Mouse (Mus musculus): ENCODE measurements around the gene Fmnl1.

The Fmnl1 gene

DNA sequence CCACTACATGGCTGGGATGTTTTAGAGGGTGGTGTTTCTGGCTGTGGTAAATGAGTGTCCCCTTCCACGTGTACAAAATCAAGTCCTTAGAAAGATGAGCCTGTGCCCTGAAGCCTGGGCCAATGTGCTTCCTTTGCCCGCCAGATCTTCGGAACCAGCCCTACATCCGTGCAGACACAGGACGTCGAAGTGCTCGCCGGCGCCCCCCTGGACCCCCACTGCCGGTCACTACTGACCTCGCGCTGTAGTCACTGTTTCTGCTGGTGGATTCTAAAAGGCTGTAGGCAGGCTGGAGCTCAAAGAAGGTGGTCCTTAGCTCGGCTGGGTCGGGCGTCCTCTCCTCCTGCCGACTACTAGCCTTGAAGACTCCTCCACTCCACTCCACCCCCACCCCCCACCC lies 27.4 kb downstream of the Fmnl1 start:
- Histone ChIP-seq H3K9me3 (ENCODE audit: low read length) (no peaks in the 10 kb centered on the region), H3K4me1 (replicated peaks; ENCODE audit: low read depth, low read length) (peaks cover 35% of the 10 kb centered on the region), H3K4me3 (replicated peaks; ENCODE audit: low read length) (peak overlapping the region; percentile 87), H3K36me3 (ENCODE audit: insufficient read depth, low read length) (peaks cover 24% of the 10 kb centered on the region), H3K27me3 (ENCODE audit: insufficient read depth, low read length) (peaks cover 77% of the 10 kb centered on the region)
- TF ChIP-seq NANOG (IDR thresholded peaks at IDR 0.05; ENCODE audit: borderline replicate concordance, low read length) (no peak), POU5F1 (IDR thresholded peaks at IDR 0.05; ENCODE audit: borderline replicate concordance, low read length) (no peak), CTCF (conservative IDR thresholded peaks at IDR 0.05; ENCODE audit: low read length) (no peak)

DNA sequence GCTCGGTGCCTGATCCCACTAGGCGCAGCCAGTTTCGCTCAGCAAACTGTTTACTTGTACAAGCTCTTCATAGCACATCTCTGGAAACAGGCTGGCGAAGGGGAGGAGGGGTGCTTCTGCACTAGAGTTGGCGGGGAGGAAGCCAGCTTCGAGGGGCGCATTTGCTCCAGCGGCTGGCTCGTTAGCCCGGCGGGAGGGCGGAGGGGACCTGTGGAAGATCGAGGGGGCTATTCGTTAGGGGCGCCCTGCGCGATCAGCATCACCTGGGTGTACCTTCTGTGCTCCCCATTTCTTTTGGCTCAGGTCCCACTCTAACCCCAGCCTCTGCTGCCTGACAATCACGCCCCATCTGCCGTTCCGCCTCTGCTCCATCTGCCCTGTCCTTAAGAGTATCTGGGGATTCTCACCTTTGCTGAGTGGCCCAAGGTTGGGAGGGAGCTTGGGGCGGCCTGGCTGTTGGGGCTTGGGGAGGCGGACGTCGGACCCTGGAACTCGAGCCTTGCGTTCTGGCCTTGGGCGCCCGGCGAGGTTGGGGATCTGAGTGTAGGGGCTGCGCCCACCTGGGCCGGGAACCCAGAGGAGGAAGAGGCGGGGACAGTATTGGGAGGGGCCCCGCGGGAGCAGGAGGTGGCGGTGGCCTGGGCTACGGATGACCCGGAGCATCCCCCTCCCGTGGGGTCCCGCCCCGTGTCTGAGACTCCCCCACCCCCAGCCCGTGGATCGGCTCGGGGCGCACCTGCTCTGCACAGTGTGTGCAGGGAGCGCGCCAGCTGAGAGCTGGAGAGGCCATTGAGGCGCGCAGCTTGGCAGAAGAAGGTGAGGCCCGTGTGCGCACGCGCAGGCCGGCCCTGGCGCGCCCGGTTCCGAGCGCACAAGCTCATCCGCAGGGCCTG lies 28.2 kb downstream of the Fmnl1 start:
- Histone ChIP-seq H3K36me3 (ENCODE audit: insufficient read depth, low read length) (peaks cover 24% of the 10 kb centered on the region), H3K4me3 (replicated peaks; ENCODE audit: low read length) (peak overlapping the region; percentile 87), H3K4me1 (replicated peaks; ENCODE audit: low read depth, low read length) (peaks cover 30% of the 10 kb centered on the region), H3K9me3 (ENCODE audit: low read length) (no peaks in the 10 kb centered on the region), H3K27me3 (ENCODE audit: insufficient read depth, low read length) (peaks cover 69% of the 10 kb centered on the region)
- no peak for TF ChIP-seq CTCF (conservative IDR thresholded peaks at IDR 0.05; ENCODE audit: low read length)
- no peak for TF ChIP-seq POU5F1 (IDR thresholded peaks at IDR 0.05; ENCODE audit: borderline replicate concordance, low read length)
- no peak for TF ChIP-seq NANOG (IDR thresholded peaks at IDR 0.05; ENCODE audit: borderline replicate concordance, low read length)

DNA sequence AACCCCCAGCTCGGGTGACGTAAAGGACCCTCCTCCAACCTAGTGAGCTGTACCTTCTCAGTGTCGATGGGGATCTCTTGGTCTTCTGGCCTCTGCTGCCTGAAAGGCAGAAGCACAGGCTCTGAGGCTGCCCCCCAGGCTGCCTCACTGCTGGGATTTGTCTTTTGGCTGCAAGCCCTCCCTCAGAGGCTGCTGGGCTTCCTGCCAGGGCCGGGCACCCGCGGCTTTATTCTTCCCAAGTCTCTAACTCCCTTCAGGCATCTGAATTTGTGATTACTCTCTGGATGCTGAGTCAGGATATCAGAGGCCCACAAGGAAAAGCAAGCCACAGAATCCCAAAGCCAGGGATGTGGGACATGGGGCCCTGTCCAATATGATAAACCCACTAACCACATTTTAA lies 30.8 kb downstream of the Fmnl1 start:
- TF ChIP-seq CTCF (conservative IDR thresholded peaks at IDR 0.05; ENCODE audit: low read length) (no peak), POU5F1 (IDR thresholded peaks at IDR 0.05; ENCODE audit: borderline replicate concordance, low read length) (no peak)
- Histone ChIP-seq H3K4me3 (replicated peaks; ENCODE audit: low read length) (no peak overlapping the region), H3K9me3 (ENCODE audit: low read length) (no peaks in the 10 kb centered on the region), H3K36me3 (ENCODE audit: insufficient read depth, low read length) (peaks cover 8% of the 10 kb centered on the region), H3K27me3 (ENCODE audit: insufficient read depth, low read length) (peaks cover 50% of the 10 kb centered on the region), H3K4me1 (replicated peaks; ENCODE audit: low read depth, low read length) (peaks cover 22% of the 10 kb centered on the region)

DNA sequence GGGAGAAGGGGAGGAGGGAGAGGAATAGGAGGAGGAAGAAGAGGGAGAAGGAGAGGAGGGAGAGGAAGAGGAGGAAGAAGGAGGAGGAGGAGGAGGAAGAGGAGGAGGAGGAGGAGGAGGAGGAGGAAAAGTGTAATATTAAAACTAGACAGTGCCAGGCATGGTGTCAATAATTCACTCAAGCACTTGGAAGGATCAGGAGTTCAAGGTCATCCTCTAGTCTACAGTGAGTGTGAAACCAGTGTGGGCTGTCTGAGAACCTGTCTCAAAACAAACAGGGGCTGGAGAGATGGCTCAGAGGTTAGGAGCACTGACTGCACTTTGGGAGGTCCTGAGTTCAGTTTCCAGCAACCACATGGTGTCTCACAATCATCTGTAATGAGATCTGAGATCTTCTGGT lies 31.5 kb downstream of the Fmnl1 start:
- no peak for TF ChIP-seq CTCF (conservative IDR thresholded peaks at IDR 0.05; ENCODE audit: low read length)
- no peak for TF ChIP-seq NANOG (IDR thresholded peaks at IDR 0.05; ENCODE audit: borderline replicate concordance, low read length)
- TF ChIP-seq POU5F1 (IDR thresholded peaks at IDR 0.05; ENCODE audit: borderline replicate concordance, low read length): no peak
- Histone ChIP-seq H3K36me3 (ENCODE audit: insufficient read depth, low read length) (0 out of 2 replicates have a peak, but pooled peaks cover under 1% of the 10 kb centered on the region), H3K4me1 (replicated peaks; ENCODE audit: low read depth, low read length) (peaks cover 22% of the 10 kb centered on the region), H3K4me3 (replicated peaks; ENCODE audit: low read length) (no peak overlapping the region), H3K27me3 (ENCODE audit: insufficient read depth, low read length) (peaks cover 43% of the 10 kb centered on the region), H3K9me3 (ENCODE audit: low read length) (no peaks in the 10 kb centered on the region)

- no peaks in the 10 kb centered on the region for H3K36me3 ChIP-seq (ENCODE audit: insufficient read depth, low read length)
- TF ChIP-seq NANOG (IDR thresholded peaks at IDR 0.05; ENCODE audit: borderline replicate concordance, low read length): no peak
- TF ChIP-seq POU5F1 (IDR thresholded peaks at IDR 0.05; ENCODE audit: borderline replicate concordance, low read length): no peak
- no peak for TF ChIP-seq CTCF (conservative IDR thresholded peaks at IDR 0.05; ENCODE audit: low read length)
- H3K4me3 ChIP-seq (replicated peaks; ENCODE audit: low read length): no peak overlapping the region
- H3K9me3 ChIP-seq (ENCODE audit: low read length): no peaks in the 10 kb centered on the region
- no peaks in the 10 kb centered on the region for H3K4me1 ChIP-seq (replicated peaks; ENCODE audit: low read depth, low read length)
- H3K27me3 ChIP-seq (ENCODE audit: insufficient read depth, low read length): peaks cover 17% of the 10 kb centered on the region
These were observed 35.3 kb downstream of the Fmnl1 start for GRCm38 (mm10) chr11:103206203-103206602.

DNA sequence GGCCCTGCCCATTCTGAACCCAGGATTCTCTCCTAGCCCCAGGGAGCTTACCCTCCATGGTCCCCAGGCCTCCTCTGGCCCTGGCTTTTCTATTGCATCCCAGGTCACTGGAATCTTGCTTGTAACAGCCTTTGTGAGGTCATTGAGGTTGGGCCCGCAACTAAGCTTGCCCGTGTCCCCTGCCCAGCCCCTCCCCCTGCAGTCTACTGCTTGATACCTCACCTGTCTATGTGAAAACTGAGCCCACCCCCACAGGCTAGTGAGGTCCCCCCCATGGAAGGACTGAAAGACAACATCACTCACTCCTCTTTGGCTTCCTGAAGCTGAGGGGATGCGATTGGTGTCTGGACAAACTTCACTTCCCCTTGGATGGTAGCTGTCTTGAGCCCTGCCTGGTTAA lies 37.6 kb downstream of the Fmnl1 start, which contains the start of gene 1700023F06Rik:
Gene 1700023F06Rik, minus strand, starts transcription at position 101 of the 400 bp plus-strand sequence.
- Histone ChIP-seq H3K9me3 (ENCODE audit: low read length) (0 out of 2 replicates have a peak, but pooled peaks cover 3% of the 10 kb centered on the region), H3K27me3 (ENCODE audit: insufficient read depth, low read length) (peaks cover 15% of the 10 kb centered on the region), H3K4me1 (replicated peaks; ENCODE audit: low read depth, low read length) (no peaks in the 10 kb centered on the region), H3K36me3 (ENCODE audit: insufficient read depth, low read length) (no peaks in the 10 kb centered on the region), H3K4me3 (replicated peaks; ENCODE audit: low read length) (no peak within 1 kb of the TSS)
- no peak for TF ChIP-seq POU5F1 (IDR thresholded peaks at IDR 0.05; ENCODE audit: borderline replicate concordance, low read length)
- TF ChIP-seq CTCF (conservative IDR thresholded peaks at IDR 0.05; ENCODE audit: low read length): no peak

- no peaks in the 10 kb centered on the region for H3K36me3 ChIP-seq (ENCODE audit: insufficient read depth, low read length)
These were observed 39.4 kb downstream of the Fmnl1 start for GRCm38 (mm10) chr11:103210291-103210690.

GRCm38 (mm10) chr11:103213712-103214111 lies 42.8 kb downstream of the Fmnl1 start:
- H3K4me3 ChIP-seq (replicated peaks; ENCODE audit: low read length): no peak overlapping the region
- H3K27me3 ChIP-seq (ENCODE audit: insufficient read depth, low read length): peaks cover 49% of the 10 kb centered on the region
- TF ChIP-seq NANOG (IDR thresholded peaks at IDR 0.05; ENCODE audit: borderline replicate concordance, low read length): no peak
- peak; percentile 61 for TF ChIP-seq CTCF (conservative IDR thresholded peaks at IDR 0.05; ENCODE audit: low read length)
- peaks cover 14% of the 10 kb centered on the region for H3K4me1 ChIP-seq (replicated peaks; ENCODE audit: low read depth, low read length)
- no peaks in the 10 kb centered on the region for H3K36me3 ChIP-seq (ENCODE audit: insufficient read depth, low read length)
- H3K9me3 ChIP-seq (ENCODE audit: low read length): peaks cover 8% of the 10 kb centered on the region; the same call in 1 of the 2 replicates

More at GRCm38 (mm10) chr11:103210291-103210690, 39.4 kb downstream of the Fmnl1 start:
- Histone ChIP-seq H3K9me3 (ENCODE audit: low read length) (peaks cover 8% of the 10 kb centered on the region; the same call in 1 of the 2 replicates), H3K4me1 (replicated peaks; ENCODE audit: low read depth, low read length) (no peaks in the 10 kb centered on the region), H3K27me3 (ENCODE audit: insufficient read depth, low read length) (peaks cover 21% of the 10 kb centered on the region), H3K4me3 (replicated peaks; ENCODE audit: low read length) (no peak overlapping the region)
- TF ChIP-seq NANOG (IDR thresholded peaks at IDR 0.05; ENCODE audit: borderline replicate concordance, low read length): no peak
- no peak for TF ChIP-seq POU5F1 (IDR thresholded peaks at IDR 0.05; ENCODE audit: borderline replicate concordance, low read length)
- TF ChIP-seq CTCF (conservative IDR thresholded peaks at IDR 0.05; ENCODE audit: low read length): no peak

All from E14TG2a.4 (cell line).